Mouse (Mus musculus): Measurements from ENCODE around the gene Flywch1. TPM values are rescaled to one million over a fixed set of nuclear protein-coding genes. Genes with fewer than 3 reads are reported as not detected.
A peak's percentile ranks its signal among the peaks of the same experiment; 100 is the strongest.

Flywch1 gene
- polyA plus RNA-seq, 1 experiment: 43.5 TPM

- no peaks in the 10 kb centered on the region for H3K36me3 ChIP-seq (ENCODE audit: control insufficient read depth, insufficient read depth)
Observed at GRCm38 (mm10) chr17:23705525-23706104, 65.8 kb downstream of the Flywch1 start.

GRCm38 (mm10) chr17:23704741-23705140 lies 66.7 kb downstream of the Flywch1 start:
- Histone ChIP-seq H3K79me2 (ENCODE audit: control insufficient read depth, insufficient read depth) (no peaks in the 10 kb centered on the region), H3K36me3 (ENCODE audit: control insufficient read depth, insufficient read depth) (no peaks in the 10 kb centered on the region), H3K4me2 (ENCODE audit: low read depth) (peak overlapping the region; percentile 38), H3K27me3 (ENCODE audit: control insufficient read depth, insufficient read depth, insufficient read length) (peaks cover 12% of the 10 kb centered on the region), H3K4me3 (no peak overlapping the region), H3ac (ENCODE audit: control insufficient read depth, insufficient read length) (no peak overlapping the region)
- TF ChIP-seq MYOG (IDR thresholded peaks at IDR 0.05; ENCODE audit: control insufficient read depth in 1 of 3, insufficient read depth in 1 of 3, insufficient read length in 2 of 3, low read depth in 2 of 3): no peak
- TF ChIP-seq CEBPB (IDR thresholded peaks at IDR 0.05; ENCODE audit: insufficient read depth, poor library complexity, severe bottlenecking): no peak
- no peak for TF ChIP-seq SRF (IDR thresholded peaks at IDR 0.05; ENCODE audit: control insufficient read depth, insufficient read length, low read depth)
- no peak for TF ChIP-seq REST (IDR thresholded peaks at IDR 0.05; ENCODE audit: insufficient read depth, insufficient read length)
- TF ChIP-seq POLR2AphosphoS2 (IDR thresholded peaks at IDR 0.05; ENCODE audit: insufficient read length, low read depth): no peak
- TF ChIP-seq E2F4 (IDR thresholded peaks at IDR 0.05; ENCODE audit: insufficient read depth): no peak
- TF ChIP-seq POLR2A (IDR thresholded peaks at IDR 0.05; ENCODE audit: insufficient read length, low read depth): no peak
- no peak for TF ChIP-seq TCF12 (IDR thresholded peaks at IDR 0.05; ENCODE audit: insufficient read depth, poor library complexity, severe bottlenecking)
- TF ChIP-seq USF1 (IDR thresholded peaks at IDR 0.05; ENCODE audit: low read depth): no peak
- no peak for TF ChIP-seq TCF3 (IDR thresholded peaks at IDR 0.05; ENCODE audit: insufficient read length, low read depth)
- no peak for TF ChIP-seq MAX (IDR thresholded peaks at IDR 0.05; ENCODE audit: low read depth)
- no peak for TF ChIP-seq MYOD1 (IDR thresholded peaks at IDR 0.05; ENCODE audit: control insufficient read depth in 1 of 3, insufficient read length in 2 of 3, low read depth in 2 of 3)

More at GRCm38 (mm10) chr17:23705525-23706104, 65.8 kb downstream of the Flywch1 start:
- H3K4me2 ChIP-seq (ENCODE audit: low read depth): no peak overlapping the region
- H3K4me3 ChIP-seq: no peak overlapping the region
- no peak overlapping the region for H3ac ChIP-seq (ENCODE audit: control insufficient read depth, insufficient read length)
- no peaks in the 10 kb centered on the region for H3K79me2 ChIP-seq (ENCODE audit: control insufficient read depth, insufficient read depth)
- peak in 1 of 3 experiments; percentile 13 for TF ChIP-seq MYOD1 (IDR thresholded peaks at IDR 0.05; ENCODE audit: control insufficient read depth in 1 of 3, insufficient read length in 2 of 3, low read depth in 2 of 3)
- TF ChIP-seq REST (IDR thresholded peaks at IDR 0.05; ENCODE audit: insufficient read depth, insufficient read length): no peak
- peak in 1 of 3 experiments; percentile 36 for TF ChIP-seq MYOG (IDR thresholded peaks at IDR 0.05; ENCODE audit: control insufficient read depth in 1 of 3, insufficient read depth in 1 of 3, insufficient read length in 2 of 3, low read depth in 2 of 3)
- H3K27me3 ChIP-seq (ENCODE audit: control insufficient read depth, insufficient read depth, insufficient read length): peaks cover 21% of the 10 kb centered on the region

GRCm38 (mm10) chr17:23703301-23703700 lies 68.1 kb downstream of the Flywch1 start:
- H3K27me3 ChIP-seq (ENCODE audit: control insufficient read depth, insufficient read depth, insufficient read length): peaks cover 11% of the 10 kb centered on the region
- no peak for TF ChIP-seq POLR2AphosphoS2 (IDR thresholded peaks at IDR 0.05; ENCODE audit: insufficient read length, low read depth)
- no peak for TF ChIP-seq MYOG (IDR thresholded peaks at IDR 0.05; ENCODE audit: control insufficient read depth in 1 of 3, insufficient read depth in 1 of 3, insufficient read length in 2 of 3, low read depth in 2 of 3)
- TF ChIP-seq MYOD1 (IDR thresholded peaks at IDR 0.05; ENCODE audit: control insufficient read depth in 1 of 3, insufficient read length in 2 of 3, low read depth in 2 of 3): no peak
- no peak for TF ChIP-seq USF1 (IDR thresholded peaks at IDR 0.05; ENCODE audit: low read depth)
- TF ChIP-seq MAX (IDR thresholded peaks at IDR 0.05; ENCODE audit: low read depth): no peak
- TF ChIP-seq CEBPB (IDR thresholded peaks at IDR 0.05; ENCODE audit: insufficient read depth, poor library complexity, severe bottlenecking): no peak
- no peak for TF ChIP-seq REST (IDR thresholded peaks at IDR 0.05; ENCODE audit: insufficient read depth, insufficient read length)
- TF ChIP-seq TCF12 (IDR thresholded peaks at IDR 0.05; ENCODE audit: insufficient read depth, poor library complexity, severe bottlenecking): no peak
- no peak for TF ChIP-seq TCF3 (IDR thresholded peaks at IDR 0.05; ENCODE audit: insufficient read length, low read depth)
- no peak for TF ChIP-seq POLR2A (IDR thresholded peaks at IDR 0.05; ENCODE audit: insufficient read length, low read depth)
- no peak for TF ChIP-seq SRF (IDR thresholded peaks at IDR 0.05; ENCODE audit: control insufficient read depth, insufficient read length, low read depth)

More at GRCm38 (mm10) chr17:23703301-23703700, 68.1 kb downstream of the Flywch1 start:
- no peak overlapping the region for H3K4me2 ChIP-seq (ENCODE audit: low read depth)
- no peaks in the 10 kb centered on the region for H3K36me3 ChIP-seq (ENCODE audit: control insufficient read depth, insufficient read depth)
- no peaks in the 10 kb centered on the region for H3K79me2 ChIP-seq (ENCODE audit: control insufficient read depth, insufficient read depth)
- H3K4me3 ChIP-seq: no peak overlapping the region
- H3ac ChIP-seq (ENCODE audit: control insufficient read depth, insufficient read length): no peak overlapping the region

Other genes with a start within 250 kb of the Flywch1 start
- 9.9 TPM for gene Zfp213, start 207.4 kb downstream of the Flywch1 start, polyA plus RNA-seq (2012; fragmentation: generic; extraction: Trizol)
- gene Zfp13, start 172.1 kb downstream of the Flywch1 start, polyA plus RNA-seq (2012; fragmentation: generic; extraction: Trizol): 5.1 TPM
- gene Zscan10, start 170.7 kb downstream of the Flywch1 start, polyA plus RNA-seq (2012; fragmentation: generic; extraction: Trizol): 0.02 TPM
- not detected for gene Mmp25, start 126.3 kb downstream of the Flywch1 start, polyA plus RNA-seq (2012; fragmentation: generic; extraction: Trizol)
- 0.14 TPM for gene Bicdl2, start 111.1 kb downstream of the Flywch1 start, polyA plus RNA-seq (2012; fragmentation: generic; extraction: Trizol)
- gene Hcfc1r1, start 98.0 kb downstream of the Flywch1 start, polyA plus RNA-seq (2012; fragmentation: generic; extraction: Trizol): 199 TPM
- 30.1 TPM for gene Thoc6, start 97.7 kb downstream of the Flywch1 start, polyA plus RNA-seq (2012; fragmentation: generic; extraction: Trizol)
- gene Tnfrsf12a, start 94.1 kb downstream of the Flywch1 start, polyA plus RNA-seq (2012; fragmentation: generic; extraction: Trizol): 328 TPM
- not detected for gene Cldn6, start 92.4 kb downstream of the Flywch1 start, polyA plus RNA-seq (2012; fragmentation: generic; extraction: Trizol)
- 0.24 TPM for gene Cldn9, start 87.6 kb downstream of the Flywch1 start, polyA plus RNA-seq (2012; fragmentation: generic; extraction: Trizol)
- 0.40 TPM for gene 1520401A03Rik, start 48.8 kb downstream of the Flywch1 start, polyA plus RNA-seq (2012; fragmentation: generic; extraction: Trizol)
- 11.5 TPM for gene Pkmyt1, start 45.3 kb downstream of the Flywch1 start, polyA plus RNA-seq (2012; fragmentation: generic; extraction: Trizol)
- gene Paqr4, start 30.7 kb downstream of the Flywch1 start, polyA plus RNA-seq (2012; fragmentation: generic; extraction: Trizol): 15.4 TPM
- 0.88 TPM for gene Kremen2, start 25.8 kb downstream of the Flywch1 start, polyA plus RNA-seq (2012; fragmentation: generic; extraction: Trizol)
- 0.42 TPM for gene Flywch2, start 14.5 kb upstream of the Flywch1 start, polyA plus RNA-seq (2012; fragmentation: generic; extraction: Trizol)
- 58.2 TPM for gene Srrm2, start 18.9 kb upstream of the Flywch1 start, polyA plus RNA-seq (2012; fragmentation: generic; extraction: Trizol)
- gene Elob, start 57.5 kb upstream of the Flywch1 start, polyA plus RNA-seq (2012; fragmentation: generic; extraction: Trizol): 986 TPM
- gene Prss33, start 64.5 kb upstream of the Flywch1 start, polyA plus RNA-seq (2012; fragmentation: generic; extraction: Trizol): not detected
- gene Prss32, start 72.3 kb upstream of the Flywch1 start, polyA plus RNA-seq (2012; fragmentation: generic; extraction: Trizol): 0.04 TPM
- gene Prss41, start 72.6 kb upstream of the Flywch1 start, polyA plus RNA-seq (2012; fragmentation: generic; extraction: Trizol): 0.05 TPM
- gene Prss21, start 96.5 kb upstream of the Flywch1 start, polyA plus RNA-seq (2012; fragmentation: generic; extraction: Trizol): not detected
- gene Dcpp1, start 109.3 kb upstream of the Flywch1 start, polyA plus RNA-seq (2012; fragmentation: generic; extraction: Trizol): not detected
- not detected for gene Dcpp2, start 109.3 kb upstream of the Flywch1 start, polyA plus RNA-seq (2012; fragmentation: generic; extraction: Trizol)
- gene Dcpp3, start 145.9 kb upstream of the Flywch1 start, polyA plus RNA-seq (2012; fragmentation: generic; extraction: Trizol): not detected
- not detected for gene Sbp, start 170.1 kb upstream of the Flywch1 start, polyA plus RNA-seq (2012; fragmentation: generic; extraction: Trizol)
- gene Sbpl, start 183.7 kb upstream of the Flywch1 start, polyA plus RNA-seq (2012; fragmentation: generic; extraction: Trizol): not detected
- gene Prss30, start 209.0 kb upstream of the Flywch1 start, polyA plus RNA-seq (2012; fragmentation: generic; extraction: Trizol): 0.06 TPM
- gene Prss22, start 226.5 kb upstream of the Flywch1 start, polyA plus RNA-seq (2012; fragmentation: generic; extraction: Trizol): 0.04 TPM